Mouse (Mus musculus) neural tube, embryonic 15.5 days (tissue): ENCODE measurements around the gene Gpr25. TPM values are rescaled to one million over a fixed set of nuclear protein-coding genes. Genes with fewer than 3 reads are reported as not detected.

Experiments
- ATAC-seq: fragments of 200-750 bp; cut with Nextera tagmentation; 2 replicates; pipeline ENCODE4 v1.8.0; 2017; ENCODE audit warnings: mild to moderate bottlenecking, moderate TSS enrichment, moderate library complexity; ENCODE audit not compliant: low FRiP score
- H3K27ac ChIP-seq: fragments of 300-500 bp; sonication (generic); replicated peaks from 2 replicates; pipeline ENCODE4 v1.5.1; 2015; ENCODE audit warnings: mild to moderate bottlenecking, inconsistent platforms
- H3K27me3 ChIP-seq: fragments of 300-500 bp; sonication (generic); replicated peaks from 2 replicates; pipeline ENCODE4 v1.6.1; 2015; ENCODE audit warnings: inconsistent platforms
- H3K36me3 ChIP-seq: fragments of 300-500 bp; sonication (generic); 2 replicates; pipeline ENCODE4 v1.6.1; 2015; ENCODE audit warnings: inconsistent platforms
- H3K4me1 ChIP-seq: fragments of 300-500 bp; sonication (generic); 2 replicates; pipeline ENCODE4 v1.6.1; 2015; ENCODE audit warnings: inconsistent platforms
- H3K4me2 ChIP-seq: fragments of 300-500 bp; sonication (generic); 2 replicates; pipeline ENCODE4 v1.6.1; 2015; ENCODE audit warnings: inconsistent platforms, mild to moderate bottlenecking, moderate library complexity
- H3K4me3 ChIP-seq: fragments of 300-500 bp; sonication (generic); replicated peaks from 2 replicates; pipeline ENCODE4 v1.5.1; 2015; ENCODE audit warnings: mild to moderate bottlenecking, inconsistent platforms
- H3K9ac ChIP-seq: fragments of 300-500 bp; sonication (generic); replicated peaks from 2 replicates; pipeline ENCODE4 v1.6.1; 2015; ENCODE audit warnings: mild to moderate bottlenecking, inconsistent platforms
- H3K9me3 ChIP-seq: fragments of 300-500 bp; sonication (generic); replicated peaks from 2 replicates; pipeline ENCODE4 v1.6.1; 2016; ENCODE audit warnings: inconsistent platforms
- WGBS: fragments of 180-500 bp; shearing (Covaris S2); methylation state at CpG from one replicate; pipeline ENCODE4 v1.1.7; 2015; ENCODE audit warnings: mixed read lengths; 5-methylcytosine and 5-hydroxymethylcytosine counted together
- polyA plus RNA-seq: library from polyadenylated mRNA; unstranded; fragments of >200 nt; fragmentation: Nextera tagmentation; extraction: Ambion mirVana; gene quantifications from 2 replicates; pipeline ENCODE4 v1.2.1, GENCODE M21; 2015

Gpr25 gene
- polyA plus RNA-seq, 1 experiment from 2014 or later = 1.3 TPM

DNA sequence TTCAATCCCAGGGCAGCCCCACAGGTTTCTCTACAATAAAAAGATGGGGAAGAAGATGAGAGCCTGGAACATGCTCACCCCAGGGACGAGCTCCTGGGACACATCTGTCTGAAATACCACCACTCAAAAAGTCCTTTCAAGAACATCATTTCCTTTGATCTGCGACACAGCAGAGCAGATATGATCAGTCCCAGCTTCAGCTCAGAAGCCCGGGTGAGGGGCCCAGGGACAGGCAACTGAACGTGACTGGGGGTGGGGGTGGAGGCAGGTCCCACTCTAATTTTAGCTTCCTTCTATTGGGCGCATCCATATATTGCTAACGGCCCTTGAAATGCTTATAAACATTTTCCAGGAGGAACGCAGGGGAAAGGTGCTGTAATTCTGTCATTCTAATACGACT, 5.0 kb downstream of the Gpr25 start:
- H3K27me3 ChIP-seq = peaks cover 26% of the 10 kb centered on the region
- no peak overlapping the region for H3K27ac ChIP-seq
- no peak overlapping the region for H3K4me3 ChIP-seq
- peaks cover 14% of the 10 kb centered on the region for H3K4me1 ChIP-seq
- 27% methylated on average over 8 of the region's 8 CpGs for WGBS
- H3K36me3 ChIP-seq = no peaks in the 10 kb centered on the region
- H3K9ac ChIP-seq = no peak overlapping the region
- H3K4me2 ChIP-seq = no peak overlapping the region
- no peaks in the 10 kb centered on the region for H3K9me3 ChIP-seq
- ATAC-seq = no peak

DNA sequence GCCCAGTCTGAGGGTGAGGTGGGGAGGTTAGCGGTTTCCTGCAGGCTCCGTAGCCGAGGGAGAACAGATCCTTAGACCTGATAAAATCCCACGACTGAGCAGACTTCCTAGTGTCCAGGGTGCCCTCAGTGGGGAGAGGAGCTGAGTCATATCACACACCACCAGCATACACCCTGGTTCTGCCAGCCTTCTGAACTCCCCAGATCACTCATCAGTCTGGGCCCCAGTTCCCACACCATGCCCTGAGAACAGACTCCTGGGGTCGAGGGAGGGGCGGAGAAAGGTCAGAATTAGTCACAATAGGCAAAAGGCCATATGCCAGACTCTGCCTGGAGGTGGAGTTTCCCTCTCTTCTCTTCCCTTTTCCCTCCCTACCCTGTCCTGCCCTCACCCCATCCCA, 5.5 kb downstream of the Gpr25 start:
- ATAC-seq = no peak
- no peaks in the 10 kb centered on the region for H3K36me3 ChIP-seq

DNA sequence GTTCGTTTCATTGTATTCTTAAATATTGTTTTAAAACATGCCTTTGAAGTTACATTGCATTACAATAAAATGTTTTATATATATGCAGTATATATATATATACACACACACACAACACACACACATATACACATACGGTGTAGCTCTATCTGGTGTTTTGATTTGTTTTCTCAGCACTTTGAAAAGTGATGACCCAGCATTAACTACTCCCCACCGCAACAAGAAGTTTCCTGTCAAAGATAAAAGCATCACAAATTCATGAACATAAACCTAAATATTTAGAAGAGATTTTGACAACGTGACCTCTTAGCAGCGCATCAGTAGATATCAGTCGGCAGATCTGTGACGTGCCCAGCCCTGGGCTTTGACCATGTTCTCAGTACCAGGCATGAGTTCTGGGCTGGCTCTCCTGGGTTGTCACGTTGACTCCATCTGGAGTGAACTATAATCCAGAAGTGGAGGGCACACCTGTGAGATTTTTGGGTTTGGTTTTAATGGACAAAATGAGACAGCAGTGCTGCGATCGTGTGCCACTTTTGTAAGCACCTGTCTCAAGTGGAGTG, 6.1 kb downstream of the Gpr25 start:
- WGBS = 87% methylated on average over 10 of the region's 10 CpGs
- Histone ChIP-seq H3K36me3 (no peaks in the 10 kb centered on the region), H3K9ac (no peak overlapping the region), H3K4me3 (no peak overlapping the region), H3K4me1 (peaks cover 4% of the 10 kb centered on the region), H3K27me3 (peaks cover 21% of the 10 kb centered on the region), H3K9me3 (no peaks in the 10 kb centered on the region), H3K4me2 (no peak overlapping the region), H3K27ac (no peak overlapping the region)
- no peak for ATAC-seq

More for the DNA sequence above, 5.5 kb downstream of the Gpr25 start:
- H3K9me3 ChIP-seq = no peaks in the 10 kb centered on the region
- H3K4me1 ChIP-seq = peaks cover 10% of the 10 kb centered on the region
- peaks cover 26% of the 10 kb centered on the region for H3K27me3 ChIP-seq
- no peak overlapping the region for H3K4me3 ChIP-seq
- H3K9ac ChIP-seq = no peak overlapping the region
- no peak overlapping the region for H3K27ac ChIP-seq
- H3K4me2 ChIP-seq = no peak overlapping the region
- 38% methylated on average over 6 of the region's 6 CpGs for WGBS

DNA sequence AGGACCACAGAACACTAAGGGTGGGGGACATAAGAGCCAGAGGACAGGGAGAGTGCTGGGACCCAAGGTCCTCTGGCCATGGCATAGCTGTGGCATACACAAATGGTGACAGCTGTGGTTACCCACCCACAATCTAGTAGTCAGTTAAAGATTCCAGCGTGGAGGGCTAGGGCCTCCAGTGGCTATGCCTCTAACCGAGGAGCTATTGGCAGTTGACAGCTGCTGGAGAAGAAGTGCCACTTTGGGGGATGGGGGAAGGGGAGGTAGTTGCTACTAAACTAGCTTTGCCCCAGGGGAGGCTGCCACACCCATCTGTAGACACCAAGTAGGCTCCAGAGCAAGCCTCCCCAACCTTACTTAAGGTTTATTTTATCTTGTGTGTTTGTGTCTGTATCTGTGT, 7.2 kb downstream of the Gpr25 start:
- Histone ChIP-seq H3K9me3 (no peaks in the 10 kb centered on the region), H3K9ac (no peak overlapping the region), H3K4me3 (no peak overlapping the region), H3K4me2 (no peak overlapping the region), H3K36me3 (no peaks in the 10 kb centered on the region), H3K4me1 (no peaks in the 10 kb centered on the region; the same call in 1 of the 2 replicates), H3K27ac (no peak overlapping the region), H3K27me3 (peaks cover 12% of the 10 kb centered on the region)
- 19% methylated on average over 2 of the region's 2 CpGs for WGBS
- no peak for ATAC-seq

- no peak for ATAC-seq
- 44% methylated on average over 5 of the region's 5 CpGs for WGBS
Observed at GRCm38 (mm10) chr1:136249662-136250061, 11.0 kb downstream of the Gpr25 start.

DNA sequence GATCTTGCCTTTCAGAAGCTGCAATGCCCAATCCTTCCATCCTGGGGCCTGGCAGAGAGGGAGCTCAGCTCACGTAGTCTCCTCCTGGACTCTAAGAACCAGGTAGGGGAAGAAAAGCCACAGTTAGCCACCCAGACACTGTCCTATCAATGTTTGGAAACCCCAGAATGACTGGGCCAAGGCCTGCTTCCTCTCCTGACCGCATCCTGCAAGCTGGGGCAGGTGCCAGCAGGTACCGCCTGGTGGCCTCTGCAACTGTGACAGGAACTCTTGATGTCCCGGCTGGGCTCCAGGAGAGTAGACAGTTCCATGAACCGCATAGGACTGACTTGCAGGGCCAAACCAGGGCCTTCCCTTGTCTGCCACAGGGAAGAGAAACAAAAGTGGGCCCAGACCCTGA, 13.3 kb downstream of the Gpr25 start:
- Histone ChIP-seq H3K9me3 (no peaks in the 10 kb centered on the region), H3K4me2 (no peak overlapping the region), H3K27me3 (no peaks in the 10 kb centered on the region), H3K4me3 (no peak overlapping the region), H3K36me3 (no peaks in the 10 kb centered on the region), H3K9ac (no peak overlapping the region), H3K27ac (no peak overlapping the region), H3K4me1 (no peaks in the 10 kb centered on the region)
- no peak for ATAC-seq
- 92% methylated on average over 5 of the region's 5 CpGs for WGBS

More at GRCm38 (mm10) chr1:136249662-136250061, 11.0 kb downstream of the Gpr25 start:
- Histone ChIP-seq H3K4me3 (no peak overlapping the region), H3K4me2 (no peak overlapping the region), H3K4me1 (no peaks in the 10 kb centered on the region), H3K9me3 (no peaks in the 10 kb centered on the region), H3K9ac (no peak overlapping the region), H3K27me3 (no peaks in the 10 kb centered on the region), H3K36me3 (no peaks in the 10 kb centered on the region), H3K27ac (no peak overlapping the region)

- Histone ChIP-seq H3K4me1 (no peaks in the 10 kb centered on the region), H3K27ac (no peak overlapping the region), H3K4me2 (no peak overlapping the region), H3K4me3 (no peak overlapping the region), H3K9ac (no peak overlapping the region), H3K27me3 (no peaks in the 10 kb centered on the region), H3K9me3 (no peaks in the 10 kb centered on the region), H3K36me3 (no peaks in the 10 kb centered on the region)
- no peak for ATAC-seq
- 95% methylated on average over 4 of the region's 5 CpGs for WGBS
Observed at GRCm38 (mm10) chr1:136244469-136244868, 16.2 kb downstream of the Gpr25 start.

DNA sequence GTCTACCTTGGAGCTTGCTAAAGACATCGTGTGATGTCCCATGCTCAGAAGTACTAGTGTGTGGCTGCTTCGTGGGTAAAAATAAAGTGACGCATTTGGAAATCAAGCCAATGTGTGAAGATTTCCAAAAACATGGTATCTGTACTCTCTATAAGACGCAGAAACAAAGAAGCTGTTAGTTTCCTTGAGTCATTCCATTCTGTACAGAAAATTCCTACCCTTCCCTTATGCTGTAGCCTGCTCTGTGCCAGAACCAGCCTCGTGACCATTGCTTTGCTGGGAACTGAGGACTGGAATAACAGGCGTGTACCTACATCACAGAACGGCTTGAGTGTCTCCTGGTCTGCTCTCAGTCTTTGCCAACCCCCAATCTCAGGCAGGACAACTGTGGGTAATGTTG, 18.9 kb downstream of the Gpr25 start:
- 91% methylated on average over 7 of the region's 7 CpGs for WGBS
- Histone ChIP-seq H3K27me3 (no peaks in the 10 kb centered on the region), H3K9ac (no peak overlapping the region), H3K27ac (no peak overlapping the region), H3K4me3 (no peak overlapping the region), H3K4me2 (no peak overlapping the region), H3K4me1 (no peaks in the 10 kb centered on the region), H3K9me3 (no peaks in the 10 kb centered on the region), H3K36me3 (no peaks in the 10 kb centered on the region)
- ATAC-seq = no peak

DNA sequence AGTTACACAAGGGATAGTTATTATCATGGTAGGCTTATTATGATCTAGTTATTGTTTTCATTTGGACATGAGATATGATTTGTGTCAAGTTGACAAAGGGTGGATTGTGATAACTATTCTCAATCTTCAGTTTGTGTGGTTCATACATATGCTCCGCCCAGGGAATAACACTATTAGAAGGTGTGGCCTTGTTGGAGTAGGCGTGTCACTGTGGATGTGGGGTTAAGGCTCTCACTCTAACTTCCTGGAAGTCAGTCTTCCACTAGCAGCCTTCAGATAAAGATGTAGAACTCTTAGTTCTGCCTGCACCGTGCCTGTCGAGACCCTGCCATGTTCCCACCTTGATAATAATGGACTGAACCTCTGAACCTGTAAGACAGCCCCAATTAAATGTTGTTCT, 22.2 kb downstream of the Gpr25 start:
- no peak for ATAC-seq
- Histone ChIP-seq H3K4me1 (peaks cover 14% of the 10 kb centered on the region), H3K9ac (no peak overlapping the region), H3K27me3 (no peaks in the 10 kb centered on the region), H3K27ac (no peak overlapping the region), H3K9me3 (no peaks in the 10 kb centered on the region), H3K36me3 (no peaks in the 10 kb centered on the region), H3K4me3 (no peak overlapping the region), H3K4me2 (no peak overlapping the region)
- 96% methylated on average over 4 of the region's 4 CpGs for WGBS

DNA sequence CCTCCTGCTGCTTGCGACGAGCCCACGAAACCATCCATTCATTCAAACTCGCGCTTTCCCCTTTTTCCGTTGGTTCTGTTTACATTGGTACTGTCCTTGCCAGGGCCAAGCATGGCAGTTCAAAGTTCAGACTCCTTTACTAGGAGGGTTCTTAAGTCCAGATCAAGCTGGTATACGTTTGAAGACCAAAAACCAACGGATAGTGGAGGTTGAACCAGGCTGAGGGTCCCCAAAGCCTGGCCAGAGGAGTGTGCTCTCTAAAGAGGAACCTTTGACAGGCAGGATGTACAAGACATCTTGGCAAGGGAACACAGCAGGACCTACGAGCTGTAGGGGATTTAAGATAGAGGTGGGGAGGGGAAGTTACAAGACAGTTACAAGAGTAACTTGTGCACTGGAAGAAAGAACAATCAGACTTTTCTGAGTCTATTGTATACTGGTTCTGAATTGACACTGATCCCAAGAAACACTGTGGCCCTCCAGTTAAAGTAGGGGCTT, 26.0 kb downstream of the Gpr25 start:
- 0 out of 2 replicates have a peak overlapping the region, but pooled peaks have one; percentile 23 for H3K27ac ChIP-seq
- no peaks in the 10 kb centered on the region for H3K36me3 ChIP-seq
- WGBS = 4% methylated on average over 9 of the region's 9 CpGs
- ATAC-seq = no peak
- no peaks in the 10 kb centered on the region for H3K9me3 ChIP-seq
- H3K4me3 ChIP-seq = peak overlapping the region; percentile 57
- peak overlapping the region; percentile 66 for H3K9ac ChIP-seq
- H3K4me2 ChIP-seq = peak overlapping the region; percentile 88
- peaks cover 40% of the 10 kb centered on the region for H3K4me1 ChIP-seq
- no peaks in the 10 kb centered on the region for H3K27me3 ChIP-seq

- under 1% methylated on average over 50 of the region's 51 CpGs for WGBS
- Histone ChIP-seq H3K4me1 (peaks cover 43% of the 10 kb centered on the region), H3K4me2 (peak within 1 kb of the TSS; percentile 88), H3K36me3 (no peaks in the 10 kb centered on the region), H3K27me3 (no peaks in the 10 kb centered on the region), H3K9ac (peak within 1 kb of the TSS; percentile 66), H3K9me3 (no peaks in the 10 kb centered on the region), H3K4me3 (peak within 1 kb of the TSS; percentile 57), H3K27ac (peak within 1 kb of the TSS; percentile 23; the same call in 1 of the 2 replicates)
- peak; percentile 64 for ATAC-seq
Observed at GRCm38 (mm10) chr1:136233892-136234594, 26.6 kb downstream of the Gpr25 start, which contains the start of gene Inava. Gene Inava (minus strand): TSS chr1:136234264.
